Mouse (Mus musculus): ENCODE measurements at regions not wholly inside any gene's neighbourhood (a gene's known extent, or its start where the extent isn't known, plus 50 kb on each side); places are given as distances from the start of the nearest gene placed in this dataset.
A peak's percentile ranks its signal among the peaks of the same experiment; 100 is the strongest.
"Not testable (repeated sequence)": the region's sequence is repeated elsewhere in the genome, so short reads cannot be mapped to it uniquely, and the experiment has no call there.

GRCm38 (mm10) chr10:111626009-111626408, 119.9 kb downstream of the Phlda1 start:
- no peak for DNase-seq (ENCODE audit: extremely low read depth, insufficient read length, low spot score)

GRCm38 (mm10) chr10:111636283-111636682, 130.2 kb downstream of the Phlda1 start:
- no peak for DNase-seq (ENCODE audit: extremely low read depth, insufficient read length, low spot score)

GRCm38 (mm10) chr10:111637084-111637735, 131.1 kb downstream of the Phlda1 start:
- DNase-seq (ENCODE audit: extremely low read depth, insufficient read length, low spot score): no peak

GRCm38 (mm10) chr10:111639866-111640265, 133.8 kb downstream of the Phlda1 start:
- no peak for DNase-seq (ENCODE audit: extremely low read depth, insufficient read length, low spot score)

DNA sequence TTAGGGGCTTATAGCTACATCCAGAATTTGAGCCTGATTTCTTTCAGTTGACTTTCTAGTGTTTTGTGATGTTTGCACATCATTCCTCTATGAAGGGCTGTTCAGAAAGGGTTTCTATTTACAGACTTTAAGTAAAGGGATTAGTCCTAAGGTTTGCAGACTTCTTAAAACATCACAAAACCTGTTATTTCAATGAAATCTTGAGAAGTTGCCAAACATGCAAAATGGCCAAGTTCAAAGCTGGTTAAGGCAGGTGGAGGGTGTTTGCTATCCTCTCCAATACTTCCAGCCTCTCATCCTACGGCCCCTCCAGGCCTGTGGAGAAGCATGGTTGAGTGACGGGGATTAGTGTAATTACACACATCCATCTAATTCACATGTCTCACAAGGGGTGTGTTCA, 136.6 kb downstream of the Phlda1 start:
- DNase-seq (ENCODE audit: extremely low read depth, insufficient read length, low spot score): no peak

DNA sequence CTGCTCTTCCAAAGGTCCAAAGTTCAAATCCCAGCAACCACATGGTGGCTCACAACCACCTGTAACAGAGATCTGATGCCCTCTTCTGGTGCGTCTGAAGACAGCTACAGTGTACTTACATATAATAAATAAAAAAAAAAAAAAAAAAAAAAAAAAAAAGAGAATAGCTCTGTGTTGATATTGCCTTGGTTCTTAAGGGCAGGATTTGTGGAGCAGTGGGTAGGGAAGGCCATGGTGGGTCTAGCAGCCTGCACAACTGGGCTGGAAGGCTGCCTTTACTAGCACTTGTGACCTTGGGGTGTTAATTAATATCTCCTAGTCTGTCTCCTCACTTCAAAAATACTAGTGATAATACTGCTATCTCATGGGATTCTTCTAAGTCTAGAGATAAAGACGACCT, 147.7 kb downstream of the Phlda1 start:
- not testable (repeated sequence) for DNase-seq (ENCODE audit: extremely low read depth, insufficient read length, low spot score)

GRCm38 (mm10) chr10:111654364-111655226, 148.5 kb downstream of the Phlda1 start:
- no peak for DNase-seq (ENCODE audit: extremely low read depth, insufficient read length, low spot score)

DNA sequence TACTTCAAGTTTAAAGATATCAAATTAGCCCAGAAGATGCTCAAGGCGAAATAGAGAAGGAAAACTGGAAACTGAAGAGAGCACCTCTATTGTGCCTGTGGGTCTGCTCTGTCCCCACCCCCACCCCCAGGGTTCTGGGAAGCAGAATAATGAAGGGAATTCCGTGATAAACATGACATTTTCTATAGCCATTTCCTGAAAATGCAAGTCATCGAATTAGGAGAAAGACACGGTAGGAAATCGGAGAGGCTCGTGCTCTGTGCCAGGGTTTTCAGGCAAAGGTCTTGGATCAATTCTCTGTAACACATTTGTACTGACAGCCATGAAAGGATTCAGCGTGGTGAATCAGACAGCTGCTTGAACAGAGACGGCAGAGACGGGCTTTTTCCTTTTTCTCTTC, 152.7 kb downstream of the Phlda1 start:
- no peak for DNase-seq (ENCODE audit: extremely low read depth, insufficient read length, low spot score)

- DNase-seq (ENCODE audit: extremely low read depth, insufficient read length, low spot score): no peak
Measured at GRCm38 (mm10) chr10:111662665-111663064, 156.6 kb downstream of the Phlda1 start.

- no peak for DNase-seq (ENCODE audit: extremely low read depth, insufficient read length, low spot score)
Measured at GRCm38 (mm10) chr10:111665834-111666233, 159.7 kb downstream of the Phlda1 start.

GRCm38 (mm10) chr10:111666963-111667362, 160.9 kb downstream of the Phlda1 start:
- DNase-seq (ENCODE audit: extremely low read depth, insufficient read length, low spot score): no peak

DNA sequence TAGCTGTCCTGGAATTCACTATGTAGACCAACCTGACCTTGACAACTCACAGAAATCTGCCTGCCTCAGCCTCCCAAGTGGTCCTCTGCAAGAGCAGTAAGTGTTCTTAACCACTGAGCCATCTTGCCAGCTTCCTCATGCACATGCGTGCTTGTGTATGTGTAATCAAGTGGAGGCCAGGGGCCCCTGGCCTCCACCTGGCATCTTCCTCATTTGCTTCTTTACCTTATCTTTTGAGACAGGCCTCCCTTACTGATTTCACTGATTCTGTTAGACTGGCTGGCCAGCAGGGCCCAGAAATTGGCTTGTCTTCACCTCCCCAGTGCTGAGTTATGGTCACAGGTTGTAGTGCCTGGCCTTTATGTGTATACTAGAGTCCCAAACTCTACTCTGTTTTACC, 162.6 kb downstream of the Phlda1 start:
- no peak for DNase-seq (ENCODE audit: extremely low read depth, insufficient read length, low spot score)

DNA sequence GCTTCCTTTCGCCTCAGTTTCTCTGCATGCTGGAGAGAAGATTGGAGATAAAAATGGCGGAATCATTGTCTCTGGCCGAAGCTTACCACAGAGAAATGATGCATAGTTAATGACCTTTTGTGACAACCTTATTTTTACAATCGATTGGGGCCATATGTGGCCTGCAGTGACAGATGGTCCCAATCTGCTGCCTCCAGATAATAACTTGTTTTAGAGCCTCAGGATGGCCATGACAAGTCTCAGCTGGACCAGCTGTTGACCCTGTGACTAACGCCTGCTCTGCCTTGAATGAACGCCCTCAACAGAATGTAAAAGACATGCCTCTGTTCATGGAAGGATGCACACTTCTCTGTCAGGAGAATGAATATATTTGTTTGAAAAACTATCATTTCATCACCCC, 163.6 kb downstream of the Phlda1 start:
- no peak for DNase-seq (ENCODE audit: extremely low read depth, insufficient read length, low spot score)

DNA sequence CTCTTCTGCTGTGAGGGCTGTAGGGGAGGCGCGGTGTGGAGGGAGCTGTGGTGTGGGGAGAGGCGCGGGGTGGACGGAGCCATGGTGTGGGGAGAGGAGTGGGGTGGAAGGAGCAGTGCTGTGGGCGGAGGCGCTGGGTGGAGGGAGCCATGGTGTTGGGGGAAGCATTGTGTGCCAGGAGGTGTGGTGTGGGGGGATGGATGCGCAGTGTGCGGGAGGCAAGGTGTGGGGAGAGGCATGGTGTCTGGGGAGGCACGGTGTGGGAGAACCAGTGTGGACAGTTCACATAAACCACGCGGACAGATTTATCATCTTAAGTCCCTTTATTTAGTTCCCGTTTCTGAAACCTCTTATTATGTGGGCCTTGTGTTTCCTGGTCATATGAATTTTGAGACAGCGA, 164.6 kb downstream of the Phlda1 start:
- DNase-seq (ENCODE audit: extremely low read depth, insufficient read length, low spot score): no peak

- peak; percentile 48 for DNase-seq (ENCODE audit: extremely low read depth, insufficient read length, low spot score)
Measured at GRCm38 (mm10) chr10:111672454-111673316, 166.6 kb downstream of the Phlda1 start.

- DNase-seq (ENCODE audit: extremely low read depth, insufficient read length, low spot score): no peak
Measured at GRCm38 (mm10) chr10:111673317-111673610, 167.2 kb downstream of the Phlda1 start.

- DNase-seq (ENCODE audit: extremely low read depth, insufficient read length, low spot score): no peak
Measured at GRCm38 (mm10) chr10:111676255-111676654, 170.2 kb downstream of the Phlda1 start.

GRCm38 (mm10) chr10:111680919-111681318, 174.8 kb downstream of the Phlda1 start:
- no peak for DNase-seq (ENCODE audit: extremely low read depth, insufficient read length, low spot score)

DNA sequence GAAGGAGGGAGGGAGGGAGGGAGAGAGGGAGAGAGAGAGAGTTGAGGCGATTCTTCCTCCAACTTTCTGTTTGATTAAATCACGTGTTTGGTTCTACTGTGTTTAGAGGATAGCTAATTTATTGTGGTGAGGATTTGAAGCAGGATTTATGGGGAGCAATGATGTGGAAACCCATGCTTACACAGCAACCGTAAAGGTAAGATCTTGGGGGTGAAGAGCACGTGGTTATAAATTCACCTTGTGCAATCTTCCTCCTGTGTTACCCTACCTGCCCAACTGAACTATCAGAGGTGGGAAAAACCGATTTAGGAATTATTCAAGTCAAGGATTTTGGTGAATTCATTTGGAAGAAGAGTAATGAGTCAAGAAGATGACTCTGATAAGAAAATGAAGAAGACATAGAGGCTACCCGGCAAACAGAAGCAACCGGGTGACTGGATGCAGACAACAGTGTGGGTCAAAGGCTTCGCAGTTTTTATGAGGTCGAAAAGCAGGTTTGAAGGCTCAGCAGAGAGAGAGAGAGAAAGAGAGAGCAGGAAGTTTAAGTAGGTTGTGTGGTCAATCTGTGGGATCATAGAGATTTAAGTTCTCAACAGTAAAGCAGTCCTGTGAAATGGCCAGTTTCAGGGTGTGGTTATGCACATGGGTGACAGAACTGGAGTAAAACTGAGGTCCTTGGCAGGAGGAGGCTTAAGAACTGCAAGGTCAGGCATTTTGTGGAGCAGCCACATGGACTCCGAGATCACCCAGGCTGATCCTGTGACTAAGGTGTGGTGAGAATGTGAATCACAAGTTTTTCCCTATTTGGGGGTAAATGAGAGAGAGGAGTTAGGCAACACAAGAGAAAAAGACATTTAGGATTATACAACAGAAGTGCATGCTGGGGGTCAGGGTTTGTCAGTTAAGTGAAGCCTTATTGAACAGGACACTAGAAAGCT, 178.6 kb downstream of the Phlda1 start:
- peak; percentile 9 for DNase-seq (ENCODE audit: extremely low read depth, insufficient read length, low spot score)

GRCm38 (mm10) chr10:111686585-111686984, 180.5 kb downstream of the Phlda1 start:
- no peak for DNase-seq (ENCODE audit: extremely low read depth, insufficient read length, low spot score)

All from 3134 (cell line).